Mouse (Mus musculus) CH12.LX (cell line): ENCODE measurements around the gene Gm3646. TPM values are rescaled to one million over a fixed set of nuclear protein-coding genes. Genes with fewer than 3 reads are reported as not detected.

Source experiments
- DNase-seq: peaks from one replicate; pipeline ENCODE4 v3.0.0-alpha.2; 2013; ENCODE audit errors: extremely low read depth
- H3K27ac ChIP-seq: 2 replicates; pipeline ENCODE4 v1.5.1; 2012; ENCODE audit warnings: low read depth, mild to moderate bottlenecking, control low read depth, moderate library complexity; ENCODE audit not compliant: insufficient read depth
- H3K27me3 ChIP-seq: replicated peaks from 2 replicates; pipeline ENCODE3; 2012; ENCODE audit warnings: inconsistent platforms
- H3K36me3 ChIP-seq, 2 experiments: replicated peaks in 1 of 2; 2 replicates each; pipeline versions ENCODE3 to v1.6.1; 2012; ENCODE audit warnings: inconsistent platforms in 1 of 2, low read length in 1 of 2, mild to moderate bottlenecking in 1 of 2, mixed read lengths in 1 of 2, moderate library complexity in 1 of 2; ENCODE audit not compliant: control insufficient read depth in 1 of 2, insufficient read depth in 1 of 2
- H3K4me1 ChIP-seq, 2 experiments: 2 replicates each; pipeline ENCODE4 v1.6.1; 2012; ENCODE audit warnings: inconsistent platforms in 1 of 2, moderate library complexity in 1 of 2; ENCODE audit not compliant: insufficient read depth in 2 of 2, control insufficient read depth in 1 of 2
- H3K4me2 ChIP-seq: 2 replicates; pipeline ENCODE4 v1.6.1; 2012; ENCODE audit warnings: low read depth, mild to moderate bottlenecking, control low read depth; ENCODE audit not compliant: poor library complexity, insufficient read depth, severe bottlenecking
- H3K4me3 ChIP-seq, 3 experiments: fragments of 150-350 bp in 1 of 3; sonication (generic) in 1 of 3; replicated peaks in 1 of 3; 2 replicates each; pipeline versions ENCODE3 to v1.5.1; 2011 to 2012; ENCODE audit warnings: low read depth in 2 of 3, low read length in 2 of 3, mild to moderate bottlenecking in 2 of 3, moderate library complexity in 2 of 3, control low read depth in 1 of 3, improper control_type of control experiment in 1 of 3, inconsistent platforms in 1 of 3, mixed read lengths in 1 of 3; ENCODE audit not compliant: poor library complexity in 1 of 3
- H3K79me2 ChIP-seq: replicated peaks from 2 replicates; pipeline ENCODE4 v1.6.1; 2012; ENCODE audit warnings: mild to moderate bottlenecking, moderate library complexity; ENCODE audit not compliant: control insufficient read depth, poor library complexity, insufficient read depth, severe bottlenecking; ENCODE audit errors: extremely low read depth
- H3K9ac ChIP-seq: 2 replicates; pipeline ENCODE4 v1.6.1; 2012; ENCODE audit warnings: low read depth, mild to moderate bottlenecking, control low read depth, moderate library complexity; ENCODE audit not compliant: insufficient read depth
- H3K9me3 ChIP-seq: replicated peaks from 2 replicates; pipeline ENCODE3; 2012; ENCODE audit warnings: low read length, inconsistent platforms, mixed read lengths
- BHLHE40 ChIP-seq: IDR thresholded peaks from 2 replicates; pipeline ENCODE4 v1.6.1; 2011; ENCODE audit warnings: mild to moderate bottlenecking, low read depth, low read length, improper control_type of control experiment
- CHD1 ChIP-seq: IDR thresholded peaks from 2 replicates; pipeline ENCODE4 v1.6.1; 2012; ENCODE audit warnings: low read depth, low read length, improper control_type of control experiment, inconsistent platforms
- CHD2 ChIP-seq: IDR thresholded peaks from 2 replicates; pipeline ENCODE4 v1.6.1; 2011; ENCODE audit warnings: low read length, improper control_type of control experiment
- CTCF ChIP-seq, 2 experiments: IDR thresholded peaks in 1 of 2; conservative IDR thresholded peaks in 1 of 2; 2 replicates each; pipeline ENCODE4 v1.5.1; 2011 to 2012; ENCODE audit warnings: low read depth in 2 of 2, low read length in 2 of 2, improper control_type of control experiment in 1 of 2, inconsistent platforms in 1 of 2, mild to moderate bottlenecking in 1 of 2, moderate library complexity in 1 of 2
- E2F4 ChIP-seq: IDR thresholded peaks from 2 replicates; pipeline ENCODE4 v1.6.1; 2011; ENCODE audit warnings: low read depth, low read length, improper control_type of control experiment; ENCODE audit not compliant: insufficient replicate concordance
- GABPA ChIP-seq: IDR thresholded peaks from 2 replicates; pipeline ENCODE4 v1.6.1; 2012; ENCODE audit warnings: low read depth, low read length, improper control_type of control experiment, inconsistent platforms; ENCODE audit not compliant: insufficient replicate concordance
- HCFC1 ChIP-seq: IDR thresholded peaks from 2 replicates; pipeline ENCODE4 v1.6.1; 2012; ENCODE audit warnings: low read depth, mild to moderate bottlenecking, inconsistent platforms, low read length, improper control_type of control experiment
- KAT2A ChIP-seq: IDR thresholded peaks from 2 replicates; pipeline ENCODE4 v1.6.1; 2012; ENCODE audit warnings: low read length, improper control_type of control experiment, inconsistent platforms; ENCODE audit not compliant: insufficient replicate concordance
- MYC ChIP-seq: IDR thresholded peaks from 2 replicates; pipeline ENCODE4 v1.6.1; 2011; ENCODE audit warnings: low read depth, mild to moderate bottlenecking, improper control_type of control experiment, low read length
- NELFE ChIP-seq: IDR thresholded peaks from 2 replicates; pipeline ENCODE4 v1.6.1; 2011; ENCODE audit warnings: low read depth, low read length, improper control_type of control experiment
- PAX5 ChIP-seq: IDR thresholded peaks from 2 replicates; pipeline ENCODE4 v1.6.1; 2012; ENCODE audit warnings: low read length, inconsistent platforms, mixed read lengths
- POLR2AphosphoS2 ChIP-seq: IDR thresholded peaks from 2 replicates; pipeline ENCODE4 v1.6.1; 2011; ENCODE audit warnings: low read depth, low read length, improper control_type of control experiment
- RCOR1 ChIP-seq: conservative IDR thresholded peaks from 2 replicates; pipeline ENCODE4 v1.6.1; 2012; ENCODE audit warnings: low read depth, mild to moderate bottlenecking, inconsistent platforms, low read length, improper control_type of control experiment
- SIN3A ChIP-seq: IDR thresholded peaks from 2 replicates; pipeline ENCODE4 v1.6.1; 2012; ENCODE audit warnings: low read length, improper control_type of control experiment, inconsistent platforms
- ZMIZ1 ChIP-seq: IDR thresholded peaks from 2 replicates; pipeline ENCODE4 v1.6.1; 2012; ENCODE audit warnings: low read depth, mild to moderate bottlenecking, inconsistent platforms, low read length, improper control_type of control experiment
- ZNF384 ChIP-seq: IDR thresholded peaks from 2 replicates; pipeline ENCODE4 v1.6.1; 2012; ENCODE audit warnings: low read depth, low read length, improper control_type of control experiment, inconsistent platforms
- dilution Hi-C: fragments of 300-500 bp; cut with MboI; formaldehyde crosslinking; loops from 2 replicates; pipeline ENCODE4 v1.14.3; 2020; ENCODE audit warnings: low sequenced_read_pairs; ENCODE audit not compliant: extremely low pct_unique_long_range_greater_than_20kb, extremely low pct_ligation_motif_present
- in situ Hi-C: fragments of 300-500 bp; cut with MboI; formaldehyde crosslinking; loops from 3 replicates; pipeline ENCODE4 v1.14.3; 2019; ENCODE audit warnings: low sequenced_read_pairs, low pct_ligation_motif_present, low pct_unique_long_range_greater_than_20kb, mixed read lengths
- polyA plus RNA-seq: library from polyadenylated mRNA; unstranded; fragments of >175 nt; gene quantifications from 2 replicates; pipeline ENCODE4 v1.2.1, GENCODE M21; 2012; ENCODE audit warnings: low read depth; ENCODE audit not compliant: insufficient read length
- total RNA-seq, 2 experiments: library from RNA; depleted of rRNA; stranded (reverse); fragments of 300-350 nt in 1 of 2; fragments of >200 nt in 1 of 2; gene quantifications; 2 replicates each; pipeline ENCODE4 v1.2.3; 2012 to 2014

Gm3646 gene
- total and polyA plus RNA-seq, 3 experiments = not detected

DNA sequence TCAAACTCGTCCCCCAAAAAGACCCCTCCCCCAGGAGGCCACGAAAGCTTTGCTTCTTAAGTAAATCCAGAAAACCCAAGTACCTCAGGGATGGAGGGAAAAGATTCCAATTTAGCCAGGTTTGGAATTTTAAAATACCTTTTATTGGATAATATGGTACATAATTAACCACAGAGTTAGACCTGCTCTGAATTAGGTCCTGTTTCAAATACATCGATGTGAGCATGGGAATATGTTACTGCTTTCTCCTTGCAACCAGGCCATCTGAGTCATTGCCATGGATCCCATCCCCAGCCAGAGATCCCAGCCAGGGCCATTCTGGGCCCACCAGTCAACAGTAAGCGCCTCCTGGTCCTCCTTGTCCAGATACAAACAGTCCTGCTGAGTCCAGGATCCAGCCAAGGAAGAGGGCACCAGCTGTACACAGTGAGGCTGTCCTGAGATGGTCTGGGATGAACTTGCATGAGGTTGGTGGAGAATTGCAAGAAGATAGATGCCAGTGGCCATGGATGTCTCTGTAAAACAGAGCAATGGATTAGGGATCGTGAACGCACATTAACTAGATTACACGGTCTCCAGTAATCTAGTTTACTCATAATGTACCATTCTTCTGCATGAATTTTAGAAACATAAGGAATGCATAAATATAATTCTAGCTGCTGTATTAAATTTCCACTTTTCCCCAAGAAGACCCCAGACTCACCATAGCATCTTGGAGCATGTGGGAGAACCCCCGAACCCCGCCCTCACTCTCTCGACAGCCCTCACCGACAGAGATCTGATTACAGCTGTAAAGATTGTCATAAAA is 25.9 kb upstream of the Gm3646 start:
- TF ChIP-seq MYC = no peak
- no peak for TF ChIP-seq POLR2AphosphoS2
- no peak for TF ChIP-seq CHD1
- TF ChIP-seq GABPA = no peak
- TF ChIP-seq SIN3A = no peak
- no peak for TF ChIP-seq ZNF384
- no peak for TF ChIP-seq PAX5
- TF ChIP-seq CHD2 = no peak
- TF ChIP-seq E2F4 = no peak
- TF ChIP-seq BHLHE40 = no peak
- no peak for TF ChIP-seq CTCF (conservative IDR thresholded peaks at IDR 0.05 in 1 of 2, IDR thresholded peaks at IDR 0.05 in 1 of 2; ENCODE audit: low read depth in 2 of 2, low read length in 2 of 2)
- no peak for TF ChIP-seq KAT2A
- DNase-seq = no peak
- H3K79me2 ChIP-seq = no peaks in the 10 kb centered on the region
- no peaks in the 10 kb centered on the region for H3K9me3 ChIP-seq
- in situ Hi-C loops = no loop called here
- no peak overlapping the region for H3K4me2 ChIP-seq
- dilution Hi-C loops = no loop called here
- H3K4me1 ChIP-seq = no peaks in the 10 kb centered on the region
- no peak overlapping the region for H3K27ac ChIP-seq
- no peaks in the 10 kb centered on the region for H3K27me3 ChIP-seq
- H3K9ac ChIP-seq = no peak overlapping the region
- no peaks in the 10 kb centered on the region for H3K36me3 ChIP-seq
- H3K4me3 ChIP-seq = no peak overlapping the region

DNA sequence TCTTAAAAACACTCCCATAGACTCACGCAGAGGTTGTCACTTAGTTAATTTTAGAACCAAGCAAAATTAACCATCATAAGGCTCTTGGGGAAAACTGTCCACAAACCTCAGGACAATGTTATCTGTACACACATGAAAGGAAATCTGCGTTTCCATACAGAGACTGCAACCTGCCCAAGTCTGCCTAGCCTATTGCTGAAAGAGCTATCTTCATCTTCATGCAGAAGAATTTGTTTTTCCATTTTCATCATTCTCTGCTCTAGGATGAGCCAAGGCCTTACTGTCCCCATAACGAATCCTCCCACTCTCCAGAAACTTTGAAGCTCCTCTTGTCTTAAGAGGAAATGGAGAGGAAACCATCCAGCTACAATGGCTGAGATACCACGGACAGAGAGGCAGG is 19.8 kb upstream of the Gm3646 start:
- TF ChIP-seq NELFE (no peak), ZMIZ1 (no peak), RCOR1 (no peak), HCFC1 (no peak)
- Histone ChIP-seq H3K9me3 (no peaks in the 10 kb centered on the region), H3K79me2 (no peaks in the 10 kb centered on the region), H3K9ac (no peak overlapping the region), H3K36me3 (no peaks in the 10 kb centered on the region), H3K4me2 (no peak overlapping the region), H3K4me1 (peaks cover 0 to 4% of the 10 kb centered on the region in 2 experiments; a peak in 1 of 4 replicates), H3K4me3 (no peak overlapping the region), H3K27me3 (no peaks in the 10 kb centered on the region), H3K27ac (no peak overlapping the region)
- DNase-seq = no peak
- in situ Hi-C loops = no loop called here
- dilution Hi-C loops = no loop called here
